Mouse (Mus musculus) liver, embryonic 16.5 days (tissue): Measurements from ENCODE around the gene Pigk. TPM values are rescaled to one million over a fixed set of nuclear protein-coding genes. Genes with fewer than 3 reads are reported as not detected.

Source experiments
- ATAC-seq: fragments of 200-750 bp; cut with Nextera tagmentation; 2 replicates; pipeline ENCODE4 v1.8.0; 2017; ENCODE audit warnings: low read depth, mild to moderate bottlenecking, moderate number of reproducible peaks, moderate library complexity
- H3K27ac ChIP-seq: fragments of 300-500 bp; sonication (generic); 2 replicates; pipeline ENCODE4 v1.5.1; 2014; ENCODE audit warnings: mild to moderate bottlenecking, low read length
- H3K27me3 ChIP-seq: fragments of 300-500 bp; sonication (generic); 2 replicates; pipeline ENCODE4 v1.6.1; 2014; ENCODE audit warnings: low read depth, low read length, mixed read lengths; ENCODE audit not compliant: control insufficient read depth, insufficient read depth
- H3K36me3 ChIP-seq: fragments of 300-500 bp; sonication (generic); 2 replicates; pipeline ENCODE4 v1.6.1; 2014; ENCODE audit warnings: mild to moderate bottlenecking; ENCODE audit not compliant: control insufficient read depth, insufficient read depth
- H3K4me1 ChIP-seq: fragments of 300-500 bp; sonication (generic); 2 replicates; pipeline ENCODE4 v1.6.1; 2014; ENCODE audit warnings: low read depth, low read length, mixed read lengths; ENCODE audit not compliant: control insufficient read depth
- H3K4me2 ChIP-seq: fragments of 300-500 bp; sonication (generic); 2 replicates; pipeline ENCODE4 v1.6.1; 2014; ENCODE audit warnings: low read depth, low read length, mixed read lengths
- H3K4me3 ChIP-seq: fragments of 300-500 bp; sonication (generic); 2 replicates; pipeline ENCODE4 v1.5.1; 2014; ENCODE audit warnings: low read depth, mild to moderate bottlenecking, low read length
- H3K9ac ChIP-seq: fragments of 300-500 bp; sonication (generic); 2 replicates; pipeline ENCODE4 v1.6.1; 2014; ENCODE audit warnings: low read depth, low read length
- H3K9me3 ChIP-seq: fragments of 300-500 bp; sonication (generic); replicated peaks from 2 replicates; pipeline ENCODE4 v1.6.1; 2016; ENCODE audit warnings: low read length; ENCODE audit not compliant: control insufficient read depth
- WGBS: fragments of 180-500 bp; shearing (Covaris S2); extraction: QIAGEN DNeasy Blood & Tissue Kit; methylation state at CpG from one replicate; pipeline ENCODE4 v1.1.7; 2014; ENCODE audit not compliant: insufficient replicate concordance; 5-methylcytosine and 5-hydroxymethylcytosine counted together
- polyA plus RNA-seq: library from polyadenylated mRNA; unstranded; fragments of >200 nt; fragmentation: Nextera tagmentation; extraction: Ambion mirVana; gene quantifications from 2 replicates; pipeline ENCODE4 v1.2.1, GENCODE M21; 2015

Pigk gene
- polyA plus RNA-seq, 1 experiment from 2014 or later = 22.1 TPM

DNA sequence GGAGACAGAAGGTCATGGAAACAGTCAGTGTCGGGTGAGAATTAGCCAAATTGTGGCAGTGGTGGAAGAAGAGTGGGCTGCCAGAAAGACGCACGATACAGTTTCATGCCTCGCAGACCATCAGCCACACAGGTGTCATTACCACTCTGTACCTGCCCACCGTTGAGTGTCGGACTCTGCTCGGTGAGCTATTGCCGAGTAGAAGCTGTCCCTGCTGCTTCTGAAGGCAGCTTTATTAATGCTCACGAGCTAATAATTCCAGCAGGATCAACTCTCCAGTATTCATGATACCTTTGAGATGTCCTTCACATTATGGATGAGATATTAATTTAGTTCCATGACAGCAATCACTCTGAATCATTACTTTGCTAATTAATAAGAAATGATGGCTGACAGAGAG lies 118.1 kb downstream of the Pigk start:
- no peaks in the 10 kb centered on the region for H3K36me3 ChIP-seq
- no peaks in the 10 kb centered on the region for H3K27me3 ChIP-seq
- ATAC-seq = no peak
- H3K27ac ChIP-seq = no peak overlapping the region
- no peak overlapping the region for H3K4me3 ChIP-seq
- H3K9me3 ChIP-seq = no peaks in the 10 kb centered on the region
- H3K4me2 ChIP-seq = no peak overlapping the region
- no peaks in the 10 kb centered on the region for H3K4me1 ChIP-seq
- no peak overlapping the region for H3K9ac ChIP-seq
- whole genome bisulfite sequencing = 68% methylated on average over 9 of the region's 9 CpGs

- no peaks in the 10 kb centered on the region for H3K27me3 ChIP-seq
- WGBS = 65% methylated on average over 4 of the region's 4 CpGs
- no peak overlapping the region for H3K4me3 ChIP-seq
- no peak overlapping the region for H3K4me2 ChIP-seq
- H3K27ac ChIP-seq = no peak overlapping the region
- H3K9me3 ChIP-seq = no peaks in the 10 kb centered on the region
- H3K36me3 ChIP-seq = no peaks in the 10 kb centered on the region
- H3K9ac ChIP-seq = no peak overlapping the region
- H3K4me1 ChIP-seq = no peaks in the 10 kb centered on the region
- no peak for ATAC-seq
These were observed 118.5 kb downstream of the Pigk start for GRCm38 (mm10) chr3:152832436-152832835.

DNA sequence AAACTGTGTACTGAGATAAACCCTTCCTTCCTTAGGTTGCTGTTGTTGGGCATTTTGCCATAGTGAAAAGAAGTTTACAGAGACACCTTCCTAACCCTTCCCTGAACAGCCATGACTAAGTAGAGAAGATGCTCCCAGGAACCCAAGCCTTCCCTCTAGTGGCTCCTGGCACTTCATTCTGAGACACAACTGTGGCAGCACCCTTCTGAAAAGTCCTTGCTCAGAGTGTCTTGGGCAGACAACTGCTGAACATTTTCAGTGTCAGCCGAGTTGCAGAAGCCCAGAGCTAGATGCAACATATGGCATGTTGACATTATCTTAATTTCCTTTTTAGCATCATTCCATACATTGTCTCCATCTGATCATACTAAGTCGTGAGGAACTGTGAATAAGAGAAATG lies 123.5 kb downstream of the Pigk start:
- H3K27me3 ChIP-seq = no peaks in the 10 kb centered on the region
- no peak overlapping the region for H3K9ac ChIP-seq
- no peak overlapping the region for H3K4me3 ChIP-seq
- no peak overlapping the region for H3K27ac ChIP-seq
- H3K4me1 ChIP-seq = no peaks in the 10 kb centered on the region
- H3K9me3 ChIP-seq = no peaks in the 10 kb centered on the region
- no peak for ATAC-seq
- H3K36me3 ChIP-seq = no peaks in the 10 kb centered on the region
- 40% methylated on average over 2 of the region's 2 CpGs for WGBS
- H3K4me2 ChIP-seq = no peak overlapping the region

GRCm38 (mm10) chr3:152837938-152838337 lies 124.0 kb downstream of the Pigk start:
- H3K4me2 ChIP-seq = no peak overlapping the region
- ATAC-seq = no peak
- no peak overlapping the region for H3K27ac ChIP-seq
- H3K27me3 ChIP-seq = no peaks in the 10 kb centered on the region
- H3K4me1 ChIP-seq = no peaks in the 10 kb centered on the region
- H3K36me3 ChIP-seq = no peaks in the 10 kb centered on the region
- no peaks in the 10 kb centered on the region for H3K9me3 ChIP-seq
- H3K4me3 ChIP-seq = no peak overlapping the region
- no peak overlapping the region for H3K9ac ChIP-seq
- WGBS = 60% methylated on average over 1 of the region's 1 CpGs

GRCm38 (mm10) chr3:152841264-152841663 lies 127.4 kb downstream of the Pigk start:
- WGBS = 81% methylated on average over 6 of the region's 6 CpGs
- Histone ChIP-seq H3K4me3 (no peak overlapping the region), H3K9me3 (no peaks in the 10 kb centered on the region), H3K36me3 (no peaks in the 10 kb centered on the region), H3K4me1 (no peaks in the 10 kb centered on the region), H3K9ac (no peak overlapping the region), H3K4me2 (no peak overlapping the region), H3K27ac (no peak overlapping the region), H3K27me3 (no peaks in the 10 kb centered on the region)
- no peak for ATAC-seq

DNA sequence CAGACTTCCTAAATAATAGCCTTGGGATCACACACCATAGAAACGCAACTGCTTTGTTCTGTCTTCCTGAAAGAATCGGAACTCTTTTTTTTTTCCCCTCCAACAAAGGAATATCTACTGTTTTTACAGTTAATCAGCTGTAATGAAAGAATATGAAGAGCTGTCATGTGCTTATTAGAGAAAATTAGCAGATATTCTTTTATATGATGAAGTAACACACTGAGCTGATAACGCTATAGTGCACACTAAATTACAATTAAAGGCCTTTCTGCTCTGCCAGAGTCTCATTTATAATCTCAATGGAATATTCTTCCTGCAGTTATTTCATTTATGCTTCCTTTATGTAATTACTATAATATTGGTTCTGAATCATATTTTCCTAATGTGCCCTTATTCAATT lies 128.7 kb downstream of the Pigk start:
- H3K9ac ChIP-seq = no peak overlapping the region
- no peak overlapping the region for H3K4me3 ChIP-seq
- no peaks in the 10 kb centered on the region for H3K36me3 ChIP-seq
- 68% methylated on average over 3 of the region's 3 CpGs for WGBS
- H3K9me3 ChIP-seq = no peaks in the 10 kb centered on the region
- no peak overlapping the region for H3K27ac ChIP-seq
- no peak for ATAC-seq
- H3K27me3 ChIP-seq = no peaks in the 10 kb centered on the region
- H3K4me2 ChIP-seq = no peak overlapping the region
- no peaks in the 10 kb centered on the region for H3K4me1 ChIP-seq

- Histone ChIP-seq H3K27ac (no peak overlapping the region), H3K4me3 (no peak overlapping the region)
- no peak for ATAC-seq
These were observed 130.0 kb downstream of the Pigk start for GRCm38 (mm10) chr3:152843925-152844324.

DNA sequence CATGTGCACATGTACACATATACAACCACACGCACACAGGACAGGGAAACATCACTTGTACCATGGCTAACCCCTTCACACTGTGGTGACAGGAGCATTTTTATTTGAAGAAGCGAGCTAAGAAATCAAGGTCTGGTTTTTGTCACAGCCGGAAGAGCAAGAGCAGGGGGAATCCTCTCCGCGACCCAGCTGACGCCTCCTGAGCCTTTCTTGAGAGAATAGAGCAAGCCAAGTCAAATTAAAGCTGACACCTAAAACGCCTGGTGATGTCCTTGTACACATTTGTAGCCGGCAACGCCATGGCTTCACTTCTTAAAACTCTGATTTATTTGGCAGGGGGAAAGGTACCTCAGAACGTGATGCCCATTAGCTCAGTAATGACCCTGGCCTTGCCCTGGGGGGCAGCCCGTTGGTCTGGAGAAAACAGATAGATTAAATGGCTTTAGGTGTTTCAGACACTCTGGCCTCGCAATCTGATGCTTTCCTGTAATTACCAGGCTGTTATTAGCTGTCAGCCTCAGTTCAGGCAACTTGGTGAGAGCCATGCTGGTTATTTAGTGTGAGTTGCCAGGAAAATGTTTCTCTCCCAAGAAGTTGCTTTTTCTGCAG lies 141.2 kb downstream of the Pigk start:
- no peak overlapping the region for H3K9ac ChIP-seq
- H3K36me3 ChIP-seq = no peaks in the 10 kb centered on the region
- H3K4me3 ChIP-seq = no peak overlapping the region
- no peaks in the 10 kb centered on the region for H3K4me1 ChIP-seq
- H3K27me3 ChIP-seq = no peaks in the 10 kb centered on the region
- H3K4me2 ChIP-seq = no peak overlapping the region
- WGBS = 59% methylated on average over 12 of the region's 12 CpGs
- no peak for ATAC-seq
- no peak overlapping the region for H3K27ac ChIP-seq
- H3K9me3 ChIP-seq = no peaks in the 10 kb centered on the region

More at GRCm38 (mm10) chr3:152843925-152844324, 130.0 kb downstream of the Pigk start:
- Histone ChIP-seq H3K36me3 (no peaks in the 10 kb centered on the region), H3K9ac (no peak overlapping the region), H3K27me3 (no peaks in the 10 kb centered on the region), H3K4me1 (no peaks in the 10 kb centered on the region), H3K9me3 (no peaks in the 10 kb centered on the region), H3K4me2 (no peak overlapping the region)

- H3K4me3 ChIP-seq = no peak overlapping the region
- no peak overlapping the region for H3K9ac ChIP-seq
- ATAC-seq = no peak
- no peak overlapping the region for H3K4me2 ChIP-seq
- H3K27ac ChIP-seq = no peak overlapping the region
- H3K4me1 ChIP-seq = no peaks in the 10 kb centered on the region
- no peaks in the 10 kb centered on the region for H3K36me3 ChIP-seq
- no peaks in the 10 kb centered on the region for H3K27me3 ChIP-seq
- H3K9me3 ChIP-seq = no peaks in the 10 kb centered on the region
- WGBS = 53% methylated on average over 10 of the region's 10 CpGs
These were observed 142.2 kb downstream of the Pigk start for GRCm38 (mm10) chr3:152856095-152856494.
